Mouse (Mus musculus) intestine, embryonic 16.5 days (tissue): ENCODE data around the gene Pten. TPM values are rescaled to one million over a fixed set of nuclear protein-coding genes. Genes with fewer than 3 reads are reported as not detected.
A peak's percentile ranks its signal among the peaks of the same experiment; 100 is the strongest.

Experiments
- ATAC-seq: fragments of 200-750 bp; cut with Nextera tagmentation; 2 replicates; pipeline ENCODE4 v1.8.0; 2017; ENCODE audit warnings: moderate TSS enrichment, moderate library complexity
- H3K27ac ChIP-seq: fragments of 300-500 bp; sonication (generic); 2 replicates; pipeline ENCODE4 v1.5.1; 2014; ENCODE audit warnings: mild to moderate bottlenecking, low read length
- H3K27me3 ChIP-seq: fragments of 300-500 bp; sonication (generic); replicated peaks from 2 replicates; pipeline ENCODE4 v1.6.1; 2014; ENCODE audit warnings: low read length, control low read depth, mixed read lengths; ENCODE audit not compliant: control insufficient read depth, insufficient read depth
- H3K36me3 ChIP-seq: fragments of 300-500 bp; sonication (generic); 2 replicates; pipeline ENCODE4 v1.6.1; 2014; ENCODE audit warnings: low read length, control low read depth; ENCODE audit not compliant: control insufficient read depth, insufficient read depth
- H3K4me1 ChIP-seq: fragments of 300-500 bp; sonication (generic); 2 replicates; pipeline ENCODE4 v1.6.1; 2014; ENCODE audit warnings: low read length, control low read depth, mixed read lengths; ENCODE audit not compliant: control insufficient read depth, insufficient read depth
- H3K4me2 ChIP-seq: fragments of 300-500 bp; sonication (generic); 2 replicates; pipeline ENCODE4 v1.6.1; 2014; ENCODE audit warnings: low read depth, low read length, control low read depth
- H3K4me3 ChIP-seq: fragments of 300-500 bp; sonication (generic); 2 replicates; pipeline ENCODE4 v1.5.1; 2014; ENCODE audit warnings: mild to moderate bottlenecking, low read length
- H3K9ac ChIP-seq: fragments of 300-500 bp; sonication (generic); 2 replicates; pipeline ENCODE4 v1.6.1; 2014; ENCODE audit warnings: low read depth, low read length
- H3K9me3 ChIP-seq: fragments of 300-500 bp; sonication (generic); 2 replicates; pipeline ENCODE4 v1.6.1; 2016; ENCODE audit warnings: low read length, control low read depth; ENCODE audit not compliant: control insufficient read depth
- WGBS: fragments of 180-500 bp; shearing (Covaris S2); extraction: QIAGEN DNeasy Blood & Tissue Kit; methylation state at CpG from one replicate; pipeline ENCODE4 v1.1.7; 2014; 5-methylcytosine and 5-hydroxymethylcytosine counted together
- polyA plus RNA-seq: library from polyadenylated mRNA; unstranded; fragments of >200 nt; fragmentation: Nextera tagmentation; extraction: Ambion mirVana; gene quantifications from 2 replicates; pipeline ENCODE4 v1.2.1, GENCODE M21; 2015

The Pten gene
- polyA plus RNA-seq, 1 experiment from 2014 or later, result 7.1 TPM

- H3K27ac ChIP-seq, result no peak overlapping the region
- no peak for ATAC-seq
- 89% methylated on average over 6 of the region's 6 CpGs for WGBS
- H3K9ac ChIP-seq, result no peak overlapping the region
- no peak overlapping the region for H3K4me2 ChIP-seq
- H3K36me3 ChIP-seq, result no peaks in the 10 kb centered on the region
- no peaks in the 10 kb centered on the region for H3K9me3 ChIP-seq
- H3K27me3 ChIP-seq, result no peaks in the 10 kb centered on the region
- 0 out of 2 replicates have a peak, but pooled peaks cover 4% of the 10 kb centered on the region for H3K4me1 ChIP-seq
- H3K4me3 ChIP-seq, result no peak overlapping the region
Observed at GRCm38 (mm10) chr19:32752357-32752756, 4.9 kb upstream of the Pten start.

DNA sequence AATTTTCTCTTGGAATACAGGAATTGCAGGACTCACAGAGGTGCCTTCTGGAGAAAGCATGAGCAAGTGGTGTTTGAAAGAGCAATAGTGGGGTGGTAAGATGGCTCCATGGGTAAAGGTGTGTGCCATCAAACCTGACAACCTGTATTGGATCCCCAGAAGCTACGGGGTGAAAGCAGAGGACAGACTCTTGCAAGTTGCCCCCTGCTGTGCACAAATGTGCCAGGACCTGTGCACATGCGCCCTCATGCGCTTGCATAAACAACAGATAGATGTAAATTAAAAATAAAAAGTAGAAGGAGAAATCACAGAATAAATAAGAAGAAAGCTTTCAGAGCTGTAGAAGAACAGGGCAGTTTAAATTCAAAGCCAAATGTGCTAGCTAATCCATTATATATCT is 3.9 kb upstream of the Pten start:
- Histone ChIP-seq H3K9ac (no peak overlapping the region), H3K4me1 (0 out of 2 replicates have a peak, but pooled peaks cover 4% of the 10 kb centered on the region), H3K4me3 (no peak overlapping the region), H3K9me3 (no peaks in the 10 kb centered on the region), H3K4me2 (no peak overlapping the region), H3K27me3 (no peaks in the 10 kb centered on the region), H3K27ac (no peak overlapping the region), H3K36me3 (no peaks in the 10 kb centered on the region)
- 83% methylated on average over 3 of the region's 3 CpGs for WGBS
- ATAC-seq, result no peak

- H3K36me3 ChIP-seq, result no peaks in the 10 kb centered on the region
- H3K4me2 ChIP-seq, result no peak overlapping the region
- no peak overlapping the region for H3K9ac ChIP-seq
Observed at GRCm38 (mm10) chr19:32754188-32755000, 2.9 kb upstream of the Pten start.

DNA sequence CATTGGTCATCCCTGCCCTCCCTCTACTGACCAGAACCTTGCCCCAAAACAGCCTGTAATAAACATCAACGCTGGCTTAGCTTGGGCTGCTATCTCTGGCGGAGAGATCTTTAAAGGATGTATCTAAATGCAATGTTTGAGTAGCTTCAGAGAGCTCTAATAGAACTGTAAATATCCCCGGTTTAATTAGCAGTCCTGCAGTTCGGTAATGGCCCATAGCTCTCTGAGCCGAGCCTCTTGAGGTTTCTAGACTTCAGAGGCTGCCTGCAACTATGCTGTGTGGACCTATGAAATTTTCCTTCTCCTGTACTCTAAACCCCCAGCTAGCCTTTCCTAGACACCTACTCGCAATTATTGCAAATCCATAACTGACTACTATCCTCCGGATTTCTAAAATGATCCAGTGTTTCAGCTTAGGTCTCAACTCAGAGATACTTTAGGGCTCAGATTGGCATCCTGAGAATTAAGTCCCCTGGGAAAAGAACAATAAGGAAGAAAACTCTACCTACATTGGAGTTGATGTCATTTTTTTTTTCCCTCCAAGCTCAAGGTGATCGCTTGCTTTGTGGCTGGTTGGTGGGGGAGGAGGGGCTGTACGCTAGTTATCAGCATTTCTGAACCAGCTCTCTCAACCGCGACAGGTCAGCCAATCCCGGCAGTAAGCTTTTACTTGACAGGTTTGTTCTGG is 2.0 kb upstream of the Pten start:
- H3K36me3 ChIP-seq, result no peaks in the 10 kb centered on the region
- 0 out of 2 replicates have a peak, but pooled peaks cover 4% of the 10 kb centered on the region for H3K4me1 ChIP-seq
- H3K27ac ChIP-seq, result peak overlapping the region; percentile 99
- peak overlapping the region; percentile 90 for H3K9ac ChIP-seq
- peak overlapping the region; percentile 100 for H3K4me3 ChIP-seq
- H3K27me3 ChIP-seq, result no peaks in the 10 kb centered on the region
- WGBS, result 8% methylated on average over 12 of the region's 12 CpGs
- peak overlapping the region; percentile 90 for H3K4me2 ChIP-seq
- no peak for ATAC-seq
- H3K9me3 ChIP-seq, result no peaks in the 10 kb centered on the region

More at GRCm38 (mm10) chr19:32754188-32755000, 2.9 kb upstream of the Pten start:
- Histone ChIP-seq H3K4me3 (no peak overlapping the region), H3K27me3 (no peaks in the 10 kb centered on the region), H3K27ac (no peak overlapping the region), H3K4me1 (0 out of 2 replicates have a peak, but pooled peaks cover 4% of the 10 kb centered on the region), H3K9me3 (no peaks in the 10 kb centered on the region)
- ATAC-seq, result no peak
- WGBS, result 40% methylated on average over 15 of the region's 15 CpGs

- H3K4me3 ChIP-seq, result peak overlapping the region; percentile 100
- WGBS, result 0% methylated on average over 53 of the region's 53 CpGs
- peak overlapping the region; percentile 90 for H3K9ac ChIP-seq
- H3K27ac ChIP-seq, result peak overlapping the region; percentile 99
- ATAC-seq, result peak; percentile 74
- H3K36me3 ChIP-seq, result no peaks in the 10 kb centered on the region
- peak overlapping the region; percentile 90 for H3K4me2 ChIP-seq
- H3K27me3 ChIP-seq, result no peaks in the 10 kb centered on the region
- no peaks in the 10 kb centered on the region for H3K9me3 ChIP-seq
- peaks cover 8% of the 10 kb centered on the region for H3K4me1 ChIP-seq
Observed at GRCm38 (mm10) chr19:32755792-32756635, 1.3 kb upstream of the Pten start.

DNA sequence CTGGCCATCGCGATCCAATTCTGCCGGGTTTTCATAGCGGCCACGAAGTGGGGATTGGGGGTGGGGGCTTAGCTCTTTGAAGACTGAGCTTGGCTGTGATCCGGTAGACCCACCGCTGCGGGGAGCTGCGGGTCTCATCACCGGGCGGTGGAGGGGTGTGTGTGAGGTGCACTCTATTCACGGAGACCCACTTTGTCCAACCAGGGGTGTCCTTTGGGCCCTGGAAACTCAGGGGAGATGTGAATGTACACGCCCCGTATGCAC is 729 bp upstream of the Pten start:
- H3K4me1 ChIP-seq, result peaks cover 10% of the 10 kb centered on the region
- H3K27me3 ChIP-seq, result no peaks in the 10 kb centered on the region
- ATAC-seq, result no peak; the same call in 1 of the 2 replicates
- H3K9me3 ChIP-seq, result no peaks in the 10 kb centered on the region
- H3K36me3 ChIP-seq, result no peaks in the 10 kb centered on the region
- H3K4me3 ChIP-seq, result peak overlapping the region; percentile 100
- peak overlapping the region; percentile 99 for H3K27ac ChIP-seq
- 0% methylated on average over 14 of the region's 14 CpGs for WGBS
- peak overlapping the region; percentile 90 for H3K4me2 ChIP-seq
- peak overlapping the region; percentile 90 for H3K9ac ChIP-seq

DNA sequence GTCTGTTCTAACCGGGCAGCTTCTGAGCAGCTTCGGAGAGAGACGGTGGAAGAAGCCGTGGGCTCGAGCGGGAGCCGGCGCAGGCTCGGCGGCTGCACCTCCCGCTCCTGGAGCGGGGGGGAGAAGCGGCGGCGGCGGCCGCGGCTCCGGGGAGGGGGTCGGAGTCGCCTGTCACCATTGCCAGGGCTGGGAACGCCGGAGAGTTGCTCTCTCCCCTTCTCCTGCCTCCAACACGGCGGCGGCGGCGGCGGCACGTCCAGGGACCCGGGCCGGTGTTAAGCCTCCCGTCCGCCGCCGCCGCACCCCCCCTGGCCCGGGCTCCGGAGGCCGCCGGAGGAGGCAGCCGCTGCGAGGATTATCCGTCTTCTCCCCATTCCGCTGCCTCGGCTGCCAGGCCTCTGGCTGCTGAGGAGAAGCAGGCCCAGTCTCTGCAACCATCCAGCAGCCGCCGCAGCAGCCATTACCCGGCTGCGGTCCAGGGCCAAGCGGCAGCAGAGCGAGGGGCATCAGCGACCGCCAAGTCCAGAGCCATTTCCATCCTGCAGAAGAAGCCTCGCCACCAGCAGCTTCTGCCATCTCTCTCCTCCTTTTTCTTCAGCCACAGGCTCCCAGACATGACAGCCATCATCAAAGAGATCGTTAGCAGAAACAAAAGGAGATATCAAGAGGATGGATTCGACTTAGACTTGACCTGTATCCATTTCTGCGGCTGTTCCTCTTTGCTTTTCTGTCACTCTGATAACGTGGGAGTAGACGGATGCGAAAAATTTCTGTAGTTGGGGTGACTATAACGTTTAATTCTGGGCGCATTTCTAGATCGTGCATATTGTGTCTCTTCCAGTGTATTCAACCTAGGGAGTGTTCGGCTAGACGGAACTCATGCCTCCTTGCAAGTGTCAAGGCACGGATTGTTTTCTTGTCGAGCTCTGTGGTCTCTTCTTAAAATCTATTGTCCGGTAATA is 815 bp downstream of the Pten start:
- Histone ChIP-seq H3K36me3 (no peaks in the 10 kb centered on the region), H3K4me1 (peaks cover 12% of the 10 kb centered on the region), H3K4me2 (peak overlapping the region; percentile 71), H3K9me3 (no peaks in the 10 kb centered on the region), H3K27me3 (no peaks in the 10 kb centered on the region), H3K27ac (peak overlapping the region; percentile 100), H3K4me3 (peak overlapping the region; percentile 100), H3K9ac (peak overlapping the region; percentile 100)
- ATAC-seq, result peak; percentile 1; the same call in 1 of the 2 replicates
- WGBS, result under 1% methylated on average over 49 of the region's 69 CpGs

DNA sequence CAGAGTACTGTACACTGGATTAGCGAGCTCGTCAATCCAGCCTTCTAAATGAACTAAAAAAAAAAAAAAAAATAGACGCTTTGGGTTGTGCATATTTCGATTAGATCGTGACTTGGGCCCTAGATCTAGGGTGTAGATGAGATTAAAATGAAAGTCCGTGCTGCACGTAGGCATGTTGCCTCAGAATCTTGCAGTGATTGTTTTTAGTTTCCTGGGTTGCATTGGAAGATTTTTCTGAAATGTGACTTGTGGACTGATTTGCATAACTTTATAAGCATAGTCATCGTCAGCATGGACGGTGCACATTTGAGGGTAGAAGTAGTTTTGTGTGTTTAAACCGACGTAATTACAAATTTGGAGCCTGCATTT is 1.5 kb downstream of the Pten start:
- H3K27ac ChIP-seq, result no peak overlapping the region
- peak overlapping the region; percentile 100 for H3K9ac ChIP-seq
- under 1% methylated on average over 11 of the region's 11 CpGs for WGBS
- no peaks in the 10 kb centered on the region for H3K9me3 ChIP-seq
- no peak for ATAC-seq
- H3K4me1 ChIP-seq, result peaks cover 12% of the 10 kb centered on the region
- H3K36me3 ChIP-seq, result no peaks in the 10 kb centered on the region
- H3K4me2 ChIP-seq, result peak overlapping the region; percentile 71
- H3K4me3 ChIP-seq, result peak overlapping the region; percentile 100
- no peaks in the 10 kb centered on the region for H3K27me3 ChIP-seq
